Mouse (Mus musculus): ENCODE measurements around the gene Trpm3.

The Trpm3 gene

GRCm38 (mm10) chr19:22730971-22731370 lies 592.1 kb downstream of the Trpm3 start:
- no peak for DNase-seq (ENCODE audit: inconsistent age in 2 of 2, low spot score in 1 of 2)

GRCm38 (mm10) chr19:22736870-22737269 lies 598.0 kb downstream of the Trpm3 start:
- DNase-seq (ENCODE audit: inconsistent age in 2 of 2, low spot score in 1 of 2): no peak

- no peak for DNase-seq (ENCODE audit: inconsistent age in 2 of 2, low spot score in 1 of 2)
Observed at GRCm38 (mm10) chr19:22739240-22739639, 600.4 kb downstream of the Trpm3 start.

- DNase-seq (ENCODE audit: inconsistent age in 2 of 2, low spot score in 1 of 2): no peak
Observed at GRCm38 (mm10) chr19:22753311-22753809, 614.5 kb downstream of the Trpm3 start.

- DNase-seq (ENCODE audit: inconsistent age in 2 of 2, low spot score in 1 of 2): no peak
Observed at GRCm38 (mm10) chr19:22754071-22754470, 615.2 kb downstream of the Trpm3 start.

- DNase-seq (ENCODE audit: inconsistent age in 2 of 2, low spot score in 1 of 2): no peak
Observed at GRCm38 (mm10) chr19:22754498-22754897, 615.7 kb downstream of the Trpm3 start.

- no peak for DNase-seq (ENCODE audit: inconsistent age in 2 of 2, low spot score in 1 of 2)
Observed at GRCm38 (mm10) chr19:22758496-22758895, 619.6 kb downstream of the Trpm3 start.

- DNase-seq (ENCODE audit: inconsistent age in 2 of 2, low spot score in 1 of 2): no peak
Observed at GRCm38 (mm10) chr19:22768242-22768641, 629.4 kb downstream of the Trpm3 start.

- DNase-seq (ENCODE audit: inconsistent age in 2 of 2, low spot score in 1 of 2): no peak
Observed at GRCm38 (mm10) chr19:22775191-22775695, 636.4 kb downstream of the Trpm3 start.

GRCm38 (mm10) chr19:22780192-22780843 lies 641.5 kb downstream of the Trpm3 start:
- no peak for DNase-seq (ENCODE audit: inconsistent age in 2 of 2, low spot score in 1 of 2)

GRCm38 (mm10) chr19:22781579-22781978 lies 642.7 kb downstream of the Trpm3 start:
- DNase-seq (ENCODE audit: inconsistent age in 2 of 2, low spot score in 1 of 2): no peak

GRCm38 (mm10) chr19:22783745-22784144 lies 644.9 kb downstream of the Trpm3 start:
- no peak for DNase-seq (ENCODE audit: inconsistent age in 2 of 2, low spot score in 1 of 2)

- no peak for DNase-seq (ENCODE audit: inconsistent age in 2 of 2, low spot score in 1 of 2)
Observed at GRCm38 (mm10) chr19:22789753-22790152, 650.9 kb downstream of the Trpm3 start.

- no peak for DNase-seq (ENCODE audit: inconsistent age in 2 of 2, low spot score in 1 of 2)
Observed at GRCm38 (mm10) chr19:22796996-22797395, 658.1 kb downstream of the Trpm3 start.

GRCm38 (mm10) chr19:22800471-22800870 lies 661.6 kb downstream of the Trpm3 start:
- DNase-seq (ENCODE audit: inconsistent age in 2 of 2, low spot score in 1 of 2): no peak

GRCm38 (mm10) chr19:22803396-22803795 lies 664.5 kb downstream of the Trpm3 start:
- DNase-seq (ENCODE audit: inconsistent age in 2 of 2, low spot score in 1 of 2): no peak

GRCm38 (mm10) chr19:22804311-22804710 lies 665.5 kb downstream of the Trpm3 start:
- no peak for DNase-seq (ENCODE audit: inconsistent age in 2 of 2, low spot score in 1 of 2)

GRCm38 (mm10) chr19:22810247-22810646 lies 671.4 kb downstream of the Trpm3 start:
- no peak for DNase-seq (ENCODE audit: inconsistent age in 2 of 2, low spot score in 1 of 2)

- no peak for DNase-seq (ENCODE audit: inconsistent age in 2 of 2, low spot score in 1 of 2)
Observed at GRCm38 (mm10) chr19:22821741-22822140, 682.9 kb downstream of the Trpm3 start.

GRCm38 (mm10) chr19:22823491-22823981 lies 684.7 kb downstream of the Trpm3 start:
- DNase-seq (ENCODE audit: inconsistent age in 2 of 2, low spot score in 1 of 2): no peak

- DNase-seq (ENCODE audit: inconsistent age in 2 of 2, low spot score in 1 of 2): no peak
Observed at GRCm38 (mm10) chr19:22825812-22826211, 687.0 kb downstream of the Trpm3 start.

- no peak for DNase-seq (ENCODE audit: inconsistent age in 2 of 2, low spot score in 1 of 2)
Observed at GRCm38 (mm10) chr19:22828198-22828742, 689.4 kb downstream of the Trpm3 start.
